Mouse (Mus musculus): ENCODE measurements around the gene Shisa9. TPM values are rescaled to one million over a fixed set of nuclear protein-coding genes. Genes with fewer than 3 reads are reported as not detected.

The Shisa9 gene
- polyA plus RNA-seq, 1 experiment from 2014 or later = 0.99 TPM

DNA sequence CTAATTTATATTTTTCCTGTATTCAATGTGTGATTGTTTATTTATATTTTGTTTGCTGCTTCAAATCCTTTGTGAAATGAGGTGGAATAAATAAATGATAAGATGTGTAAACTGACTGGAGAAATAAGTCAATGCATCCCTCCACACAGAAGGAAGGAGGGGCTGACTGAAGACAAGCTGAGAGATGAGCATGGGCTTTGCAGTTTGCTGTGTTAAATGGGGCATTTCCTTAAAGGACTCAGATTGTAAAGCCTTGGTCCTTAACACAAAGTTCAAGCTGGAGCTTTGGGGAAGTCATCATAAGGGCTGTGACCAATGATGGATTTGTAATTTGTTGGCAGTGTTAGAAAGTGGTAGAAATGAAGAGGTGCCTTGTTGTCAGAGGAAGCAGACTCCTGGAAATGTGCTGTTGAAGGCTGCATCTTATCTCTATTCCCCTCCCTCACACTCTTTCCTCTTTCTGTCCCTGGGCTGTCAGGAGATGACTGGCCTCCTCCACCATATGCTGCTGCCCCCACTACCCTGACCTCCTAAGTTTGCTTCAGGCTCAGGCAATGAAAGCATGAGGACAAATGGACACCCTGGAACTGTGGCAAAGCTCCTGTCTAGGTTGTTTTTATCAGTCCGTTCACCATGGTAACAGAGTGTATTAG is 36.3 kb downstream of the Shisa9 start:
- no peaks in the 10 kb centered on the region for H3K36me3 ChIP-seq (ENCODE audit: control insufficient read depth, insufficient read depth, low read length)
- H3K27me3 ChIP-seq (replicated peaks; ENCODE audit: control insufficient read depth, insufficient read depth, low read length) = no peaks in the 10 kb centered on the region
- peak overlapping the region; percentile 22; the same call in 1 of the 2 replicates for H3K27ac ChIP-seq (ENCODE audit: low read depth, low read length)
- ATAC-seq (replicated peaks; ENCODE audit: low FRiP score) (peak; percentile 95), DNase-seq (ENCODE audit: low spot score) (peak; percentile 38)
- peak overlapping the region; percentile 29 for H3K4me2 ChIP-seq
- 39% methylated on average over 1 of the region's 1 CpGs for WGBS
- H3K9me3 ChIP-seq (ENCODE audit: control insufficient read depth, low read length) = no peaks in the 10 kb centered on the region
- no peak overlapping the region for H3K4me3 ChIP-seq (ENCODE audit: low read depth, low read length)
- 0 out of 2 replicates have a peak overlapping the region, but pooled peaks have one; percentile 4 for H3K9ac ChIP-seq (ENCODE audit: low read depth, low read length)
- peaks cover 16% of the 10 kb centered on the region for H3K4me1 ChIP-seq (replicated peaks; ENCODE audit: control insufficient read depth, insufficient read depth, low read length)

DNA sequence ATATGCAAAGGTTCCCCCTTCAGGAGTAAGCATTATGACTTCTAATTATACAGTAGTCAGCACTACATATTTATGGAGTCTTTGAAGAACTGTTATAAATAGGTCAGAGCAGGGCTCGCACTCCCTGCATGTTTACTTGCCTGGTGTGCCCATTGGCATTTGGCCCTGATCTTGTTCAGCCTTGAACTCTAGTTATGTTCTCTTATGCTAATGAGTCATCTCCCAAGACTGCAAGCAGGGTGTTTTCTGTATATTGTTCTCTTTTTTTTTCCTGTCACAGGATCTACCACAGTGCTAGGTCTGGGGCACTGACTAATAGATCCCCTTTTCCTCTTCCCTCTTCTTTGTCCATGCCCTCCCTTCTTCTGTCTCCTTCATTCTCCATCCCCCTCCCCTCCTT is 48.5 kb downstream of the Shisa9 start:
- no peak overlapping the region for H3K9ac ChIP-seq (ENCODE audit: low read depth, low read length)
- H3K27me3 ChIP-seq (replicated peaks; ENCODE audit: control insufficient read depth, insufficient read depth, low read length) = no peaks in the 10 kb centered on the region
- no peaks in the 10 kb centered on the region for H3K9me3 ChIP-seq (ENCODE audit: control insufficient read depth, low read length)
- H3K4me3 ChIP-seq (ENCODE audit: low read depth, low read length) = no peak overlapping the region
- no peaks in the 10 kb centered on the region for H3K36me3 ChIP-seq (ENCODE audit: control insufficient read depth, insufficient read depth, low read length)
- 65% methylated on average over 1 of the region's 1 CpGs for WGBS
- no peak for ATAC-seq (replicated peaks; ENCODE audit: low FRiP score)
- no peak overlapping the region for H3K4me2 ChIP-seq
- peaks cover 6% of the 10 kb centered on the region for H3K4me1 ChIP-seq (replicated peaks; ENCODE audit: control insufficient read depth, insufficient read depth, low read length)
- no peak for DNase-seq (ENCODE audit: low spot score)
- H3K27ac ChIP-seq (ENCODE audit: low read depth, low read length) = no peak overlapping the region

DNA sequence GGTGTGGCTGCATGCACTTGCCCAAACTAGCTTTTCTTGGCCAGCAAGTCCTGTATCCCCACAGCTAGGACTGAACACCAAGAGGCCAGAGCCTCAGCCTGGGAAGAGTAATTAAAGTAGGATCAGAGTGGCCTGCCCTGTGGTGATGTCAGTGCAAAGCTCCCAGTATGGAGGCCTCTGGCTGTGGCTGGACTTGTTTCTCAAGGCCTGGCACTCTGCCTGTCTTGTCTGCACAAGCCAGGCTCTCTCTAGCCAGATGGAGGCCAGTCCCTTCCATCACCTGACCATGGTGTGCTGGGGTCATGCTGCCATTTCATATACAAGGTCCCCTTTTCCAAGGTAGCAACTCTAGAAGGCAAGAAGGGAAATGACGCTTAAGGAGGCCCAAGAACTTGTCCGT is 51.0 kb downstream of the Shisa9 start:
- Histone ChIP-seq H3K27me3 (replicated peaks; ENCODE audit: control insufficient read depth, insufficient read depth, low read length) (no peaks in the 10 kb centered on the region), H3K9ac (ENCODE audit: low read depth, low read length) (no peak overlapping the region), H3K9me3 (ENCODE audit: control insufficient read depth, low read length) (no peaks in the 10 kb centered on the region), H3K36me3 (ENCODE audit: control insufficient read depth, insufficient read depth, low read length) (no peaks in the 10 kb centered on the region), H3K4me3 (ENCODE audit: low read depth, low read length) (no peak overlapping the region), H3K27ac (ENCODE audit: low read depth, low read length) (no peak overlapping the region), H3K4me1 (replicated peaks; ENCODE audit: control insufficient read depth, insufficient read depth, low read length) (peaks cover 6% of the 10 kb centered on the region), H3K4me2 (no peak overlapping the region)
- ATAC-seq (replicated peaks; ENCODE audit: low FRiP score) (no peak), DNase-seq (ENCODE audit: low spot score) (no peak)
- 69% methylated on average over 2 of the region's 2 CpGs for WGBS

DNA sequence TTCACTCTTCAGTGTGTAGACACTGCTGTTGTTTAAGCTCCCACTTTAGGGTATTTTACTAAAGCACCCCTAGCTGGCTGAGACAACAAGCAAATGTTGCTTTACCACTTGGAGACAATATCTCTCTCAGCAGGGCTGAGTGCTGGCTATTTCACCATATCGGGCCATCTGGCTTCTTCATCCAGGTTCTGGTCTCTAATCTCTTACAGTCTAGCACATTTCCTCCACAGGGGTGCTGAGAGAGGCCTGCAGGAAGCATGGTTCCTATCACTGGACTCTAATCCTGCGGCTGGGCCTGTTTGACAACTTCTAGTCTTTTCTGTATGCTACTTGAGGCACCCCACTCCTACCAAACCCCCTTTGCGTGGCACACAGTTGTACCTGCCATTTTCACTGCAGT is 51.7 kb downstream of the Shisa9 start:
- no peaks in the 10 kb centered on the region for H3K27me3 ChIP-seq (replicated peaks; ENCODE audit: control insufficient read depth, insufficient read depth, low read length)
- 24% methylated on average over 3 of the region's 3 CpGs for WGBS
- H3K27ac ChIP-seq (ENCODE audit: low read depth, low read length) = no peak overlapping the region
- DNase-seq (ENCODE audit: low spot score) (no peak), ATAC-seq (replicated peaks; ENCODE audit: low FRiP score) (0 out of 2 replicates have a peak, but pooled peaks have one; percentile 41)
- peaks cover 6% of the 10 kb centered on the region for H3K4me1 ChIP-seq (replicated peaks; ENCODE audit: control insufficient read depth, insufficient read depth, low read length)
- no peak overlapping the region for H3K9ac ChIP-seq (ENCODE audit: low read depth, low read length)
- H3K9me3 ChIP-seq (ENCODE audit: control insufficient read depth, low read length) = no peaks in the 10 kb centered on the region
- no peak overlapping the region for H3K4me2 ChIP-seq
- no peaks in the 10 kb centered on the region for H3K36me3 ChIP-seq (ENCODE audit: control insufficient read depth, insufficient read depth, low read length)
- H3K4me3 ChIP-seq (ENCODE audit: low read depth, low read length) = no peak overlapping the region

DNA sequence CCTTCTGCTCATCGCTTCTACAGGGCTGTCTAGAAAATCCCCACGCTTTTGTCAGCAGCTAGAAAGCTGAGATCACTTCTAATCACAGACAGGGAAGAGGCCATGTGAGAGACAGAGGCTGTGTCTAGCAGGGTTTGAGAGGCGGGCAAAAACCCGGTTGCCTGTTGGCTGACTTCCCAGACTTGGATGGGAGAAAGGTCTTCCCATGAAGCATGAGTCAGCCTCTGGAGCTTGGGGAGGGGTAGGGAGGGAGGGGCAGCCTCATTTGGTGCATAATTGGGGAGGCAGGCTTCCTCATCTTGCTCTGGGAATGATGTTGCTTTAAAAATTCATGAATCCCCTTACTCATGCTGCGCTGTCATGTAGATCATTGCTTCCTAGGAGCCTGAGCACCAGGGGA is 57.0 kb downstream of the Shisa9 start:
- Histone ChIP-seq H3K4me2 (no peak overlapping the region), H3K4me3 (ENCODE audit: low read depth, low read length) (no peak overlapping the region), H3K9ac (ENCODE audit: low read depth, low read length) (no peak overlapping the region), H3K27me3 (replicated peaks; ENCODE audit: control insufficient read depth, insufficient read depth, low read length) (no peaks in the 10 kb centered on the region), H3K9me3 (ENCODE audit: control insufficient read depth, low read length) (no peaks in the 10 kb centered on the region), H3K27ac (ENCODE audit: low read depth, low read length) (no peak overlapping the region), H3K4me1 (replicated peaks; ENCODE audit: control insufficient read depth, insufficient read depth, low read length) (peaks cover under 1% of the 10 kb centered on the region; the same call in 1 of the 2 replicates), H3K36me3 (ENCODE audit: control insufficient read depth, insufficient read depth, low read length) (no peaks in the 10 kb centered on the region)
- 66% methylated on average over 5 of the region's 5 CpGs for WGBS
- no peak for ATAC-seq (replicated peaks; ENCODE audit: low FRiP score)
- no peak for DNase-seq (ENCODE audit: low spot score)

DNA sequence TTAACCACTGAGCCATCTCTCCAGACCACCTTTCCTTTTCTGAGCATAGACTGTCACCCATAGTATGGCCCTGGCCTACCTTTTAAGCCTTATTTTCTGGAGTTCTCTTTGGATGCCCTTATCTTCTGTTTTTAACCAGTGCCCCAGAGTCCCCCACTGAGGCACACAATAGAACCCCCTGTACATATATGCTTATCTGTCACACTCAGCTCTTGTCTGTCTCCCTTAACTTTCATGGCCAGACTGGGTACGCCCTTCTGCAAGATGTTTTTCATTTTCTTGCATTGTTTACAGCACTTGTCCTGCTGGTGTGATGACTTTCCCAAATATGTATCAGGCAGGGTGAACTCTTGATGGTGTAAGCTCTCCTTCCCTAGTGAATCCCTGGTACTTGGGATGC is 68.1 kb downstream of the Shisa9 start:
- no peaks in the 10 kb centered on the region for H3K27me3 ChIP-seq (replicated peaks; ENCODE audit: control insufficient read depth, insufficient read depth, low read length)
- peaks cover 27% of the 10 kb centered on the region for H3K4me1 ChIP-seq (replicated peaks; ENCODE audit: control insufficient read depth, insufficient read depth, low read length)
- no peaks in the 10 kb centered on the region for H3K36me3 ChIP-seq (ENCODE audit: control insufficient read depth, insufficient read depth, low read length)
- peak; percentile 43 for DNase-seq (ENCODE audit: low spot score)
- peak overlapping the region; percentile 56; the same call in 1 of the 2 replicates for H3K27ac ChIP-seq (ENCODE audit: low read depth, low read length)
- H3K9me3 ChIP-seq (ENCODE audit: control insufficient read depth, low read length) = no peaks in the 10 kb centered on the region
- 48% methylated on average over 1 of the region's 1 CpGs for WGBS
- no peak overlapping the region for H3K4me3 ChIP-seq (ENCODE audit: low read depth, low read length)
- peak overlapping the region; percentile 30 for H3K4me2 ChIP-seq
- no peak overlapping the region for H3K9ac ChIP-seq (ENCODE audit: low read depth, low read length)
- peak; percentile 97 for ATAC-seq (replicated peaks; ENCODE audit: low FRiP score)

DNA sequence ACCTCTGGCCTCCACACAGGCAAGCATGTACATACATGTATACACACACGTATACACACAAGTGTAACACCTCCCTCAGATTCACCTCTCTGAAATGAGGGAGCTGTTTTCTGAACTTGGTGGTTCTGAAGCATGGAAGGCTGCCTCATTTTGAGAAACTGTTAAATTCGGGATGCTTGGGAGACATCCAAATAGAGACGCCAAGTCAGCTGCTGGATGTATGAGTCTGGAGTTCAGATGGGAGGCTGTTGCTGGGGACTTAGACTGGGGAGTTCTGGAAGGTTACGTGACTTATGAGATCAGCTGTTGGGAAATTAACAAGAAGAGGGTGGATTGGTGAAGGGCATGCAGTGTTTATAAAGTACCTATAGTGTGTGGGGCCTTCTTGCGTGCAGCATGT is 88.7 kb downstream of the Shisa9 start:
- Histone ChIP-seq H3K27ac (ENCODE audit: low read depth, low read length) (no peak overlapping the region), H3K27me3 (replicated peaks; ENCODE audit: control insufficient read depth, insufficient read depth, low read length) (no peaks in the 10 kb centered on the region), H3K36me3 (ENCODE audit: control insufficient read depth, insufficient read depth, low read length) (no peaks in the 10 kb centered on the region), H3K4me1 (replicated peaks; ENCODE audit: control insufficient read depth, insufficient read depth, low read length) (no peaks in the 10 kb centered on the region), H3K9ac (ENCODE audit: low read depth, low read length) (no peak overlapping the region), H3K4me2 (no peak overlapping the region), H3K4me3 (ENCODE audit: low read depth, low read length) (no peak overlapping the region), H3K9me3 (ENCODE audit: control insufficient read depth, low read length) (no peaks in the 10 kb centered on the region)
- WGBS = 85% methylated on average over 5 of the region's 5 CpGs
- no peak for DNase-seq (ENCODE audit: low spot score)
- no peak for ATAC-seq (replicated peaks; ENCODE audit: low FRiP score)

DNA sequence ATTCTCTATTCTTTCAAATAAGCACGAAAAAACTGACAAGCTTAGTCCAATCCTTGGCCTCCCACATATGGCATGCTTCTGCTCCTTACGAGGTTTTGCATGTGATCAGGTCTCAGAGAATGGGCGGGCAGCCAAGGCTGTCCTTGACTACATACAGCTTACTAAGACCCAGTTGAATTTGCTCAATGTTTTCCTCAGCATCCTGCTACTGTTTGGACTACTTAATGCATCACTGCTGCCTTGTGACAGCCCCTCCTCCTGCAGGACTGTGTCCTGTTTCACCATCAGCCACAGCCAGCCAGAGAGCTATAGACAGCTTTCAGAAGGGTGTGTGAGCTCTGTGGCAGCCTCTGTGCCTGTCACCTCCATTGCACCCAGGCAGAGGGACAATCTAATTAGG is 92.4 kb downstream of the Shisa9 start:
- Histone ChIP-seq H3K9me3 (ENCODE audit: control insufficient read depth, low read length) (no peaks in the 10 kb centered on the region), H3K36me3 (ENCODE audit: control insufficient read depth, insufficient read depth, low read length) (no peaks in the 10 kb centered on the region), H3K9ac (ENCODE audit: low read depth, low read length) (no peak overlapping the region), H3K4me3 (ENCODE audit: low read depth, low read length) (no peak overlapping the region), H3K27ac (ENCODE audit: low read depth, low read length) (no peak overlapping the region), H3K27me3 (replicated peaks; ENCODE audit: control insufficient read depth, insufficient read depth, low read length) (no peaks in the 10 kb centered on the region), H3K4me1 (replicated peaks; ENCODE audit: control insufficient read depth, insufficient read depth, low read length) (no peaks in the 10 kb centered on the region), H3K4me2 (no peak overlapping the region)
- ATAC-seq (replicated peaks; ENCODE audit: low FRiP score) (no peak), DNase-seq (ENCODE audit: low spot score) (no peak)
- 63% methylated on average over 3 of the region's 3 CpGs for WGBS

DNA sequence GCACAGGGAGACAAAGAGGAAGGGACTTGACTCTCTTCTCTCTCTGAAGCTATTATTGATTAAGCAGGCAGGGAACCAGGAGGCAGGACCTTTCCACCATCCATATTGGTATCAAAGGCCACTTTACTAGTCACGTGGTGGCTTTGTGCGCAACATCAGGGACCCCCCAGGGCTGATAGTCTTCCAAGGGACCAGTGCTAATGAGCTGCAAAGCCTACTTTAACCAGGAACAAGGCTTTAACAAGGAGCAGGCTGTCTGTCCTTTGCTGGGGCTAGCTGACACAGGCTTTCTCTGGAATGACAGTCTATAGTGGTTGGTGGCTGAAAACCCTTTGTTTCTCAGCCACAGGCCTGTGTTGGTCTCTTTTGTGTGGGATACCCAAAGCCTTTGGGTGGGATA is 92.8 kb downstream of the Shisa9 start:
- no peak for ATAC-seq (replicated peaks; ENCODE audit: low FRiP score)
- H3K9ac ChIP-seq (ENCODE audit: low read depth, low read length) = no peak overlapping the region
- no peaks in the 10 kb centered on the region for H3K27me3 ChIP-seq (replicated peaks; ENCODE audit: control insufficient read depth, insufficient read depth, low read length)
- 47% methylated on average over 2 of the region's 2 CpGs for WGBS
- H3K9me3 ChIP-seq (ENCODE audit: control insufficient read depth, low read length) = no peaks in the 10 kb centered on the region
- DNase-seq (ENCODE audit: low spot score) = no peak
- H3K4me1 ChIP-seq (replicated peaks; ENCODE audit: control insufficient read depth, insufficient read depth, low read length) = no peaks in the 10 kb centered on the region
- H3K4me2 ChIP-seq = no peak overlapping the region
- H3K4me3 ChIP-seq (ENCODE audit: low read depth, low read length) = no peak overlapping the region
- no peaks in the 10 kb centered on the region for H3K36me3 ChIP-seq (ENCODE audit: control insufficient read depth, insufficient read depth, low read length)
- H3K27ac ChIP-seq (ENCODE audit: low read depth, low read length) = no peak overlapping the region

Data from liver, embryonic 11.5 days (tissue).